8 mouse cellular contexts compared by ENCODE assay signal in genomic region chr7:141435129-141435855, GRCm38 (mm10). TPM values are rescaled to one million over a fixed set of nuclear protein-coding genes. Genes with fewer than 3 reads are reported as not detected.
DNase-seq lines count a peak whose midpoint lies in the region; ATAC-seq and TF ChIP-seq lines count a peak whose summit lies in the region.

No protein-coding gene starts in this region.

- H3K9ac ChIP-seq in liver, embryonic 14.5 days (replicated peaks) = peak overlapping the region; percentile 14

- WGBS in liver, embryonic 14.5 days (ENCODE audit: insufficient replicate concordance) = 3% methylated on average over 17 of the region's 17 CpGs

- no peaks in the 10 kb centered on the region for H3K27me3 ChIP-seq in liver, embryonic 14.5 days (ENCODE audit: control insufficient read depth, insufficient read depth, low read length)

- H3K4me1 ChIP-seq in liver, embryonic 14.5 days (replicated peaks; ENCODE audit: control insufficient read depth in 2 of 2, insufficient read depth in 2 of 2, low read length in 1 of 2) = peaks cover 8 to 24% of the 10 kb centered on the region in 2 experiments

- H3K4me3 ChIP-seq in liver, embryonic 14.5 days (ENCODE audit: insufficient read depth in 1 of 2, low read depth in 2 of 2, low read length in 2 of 2) = peak overlapping the region; percentile 34 to 39

- peak overlapping the region; percentile 86 for H3K4me2 ChIP-seq in liver, embryonic 14.5 days (ENCODE audit: low read depth)

- TF ChIP-seq CTCF in liver, embryonic 14.5 days (IDR thresholded peaks at IDR 0.05; ENCODE audit: low read depth) = no peak

- H3K27ac ChIP-seq in liver, embryonic 14.5 days = 0 out of 2 replicates have a peak overlapping the region, but pooled peaks have one; percentile 6

- H3K36me3 ChIP-seq in liver, embryonic 14.5 days (replicated peaks; ENCODE audit: control insufficient read depth, insufficient read depth, low read depth) = peaks cover 22% of the 10 kb centered on the region

- H3K9me3 ChIP-seq in liver, embryonic 14.5 days (ENCODE audit: control insufficient read depth, low read length) = no peaks in the 10 kb centered on the region

- ATAC-seq in inflammation-experienced regulatory T-cells, adult 6 months = peak; percentile 63
- peak; percentile 63 for ATAC-seq in liver, embryonic 14.5 days (ENCODE audit: insufficient read depth)

- no peak for TF ChIP-seq EP300 in liver, embryonic 14.5 days (IDR thresholded peaks at IDR 0.05; ENCODE audit: low read depth)

- peak; percentile 62 for DNase-seq in ovary, postnatal 36 days (ENCODE audit: low spot score)
- DNase-seq in ovary, postnatal 10 days (ENCODE audit: low spot score) = no peak
- DNase-seq in cerebellum, adult 8-10 months = peak; percentile 74
- DNase-seq in frontal cortex, postnatal 10 days (ENCODE audit: low spot score in 2 of 2) = peak; percentile 14 to 43
- peak; percentile 73 to 77 (median 76) for DNase-seq in liver, embryonic 14.5 days (ENCODE audit: low read depth in 3 of 3, low spot score in 3 of 3)
- peak; percentile 49 to 54 for DNase-seq in natural killer cell, adult 2 months (ENCODE audit: low spot score in 2 of 2)
- peak; percentile 66 for DNase-seq in thymus, postnatal 25 days

RNA-seq across cellular contexts. Expression of gene Slc25a22, which starts 2.4 kb away (rescaled TPM):
- 10 to 100 TPM; 31.4 to 50.6 (median 32.0) TPM for polyA plus RNA-seq in inflammation-experienced regulatory T-cells, adult 6 months (2017; shearing (Covaris generic))
- polyA plus RNA-seq in liver, embryonic 14.5 days (2012; rRNA removed) = 19.6 and 23.8 TPM in 2 replicates
- polyA plus RNA-seq in liver, embryonic 14.5 days (2014; fragmentation: Nextera tagmentation; extraction: Ambion mirVana) = 11.0 and 13.5 TPM in 2 replicates

RNA-seq across cellular contexts. Expression of gene Cend1, which starts 6.0 kb away (rescaled TPM):
- polyA plus RNA-seq in inflammation-experienced regulatory T-cells, adult 6 months (2017; shearing (Covaris generic)) = 1 to 10 TPM in 1 of 3 experiments, not detected in 2; 1.7 TPM
- 0.09 TPM in 1 of 2 replicates, not detected in the other for polyA plus RNA-seq in liver, embryonic 14.5 days (2012; rRNA removed)
- not detected in 2 replicates for polyA plus RNA-seq in liver, embryonic 14.5 days (2014; fragmentation: Nextera tagmentation; extraction: Ambion mirVana)

RNA-seq across cellular contexts. Expression of gene Pidd1, which starts 8.5 kb away (rescaled TPM):
- polyA plus RNA-seq in inflammation-experienced regulatory T-cells, adult 6 months (2017; shearing (Covaris generic)) = 10 to 100 TPM in 2 of 3 experiments, 1 to 10 TPM in 1; 5.8 to 11.5 (median 10.3) TPM
- 15.5 and 18.7 TPM in 2 replicates for polyA plus RNA-seq in liver, embryonic 14.5 days (2012; rRNA removed)
- polyA plus RNA-seq in liver, embryonic 14.5 days (2014; fragmentation: Nextera tagmentation; extraction: Ambion mirVana) = 6.1 and 9.4 TPM in 2 replicates

RNA-seq across cellular contexts. Expression of gene Rplp2, which starts 11.9 kb away (rescaled TPM):
- polyA plus RNA-seq in inflammation-experienced regulatory T-cells, adult 6 months (2017; shearing (Covaris generic)) = 1,000 to 10,000 TPM; 2,239 to 3,896 (median 3,389) TPM
- polyA plus RNA-seq in liver, embryonic 14.5 days (2012; rRNA removed) = 328 and 661 TPM in 2 replicates
- polyA plus RNA-seq in liver, embryonic 14.5 days (2014; fragmentation: Nextera tagmentation; extraction: Ambion mirVana) = 942 and 950 TPM in 2 replicates

RNA-seq across cellular contexts. Expression of gene Pnpla2, which starts 19.7 kb away (rescaled TPM):
- polyA plus RNA-seq in inflammation-experienced regulatory T-cells, adult 6 months (2017; shearing (Covaris generic)) = 10 to 100 TPM; 49.4 to 68.0 (median 63.9) TPM
- polyA plus RNA-seq in liver, embryonic 14.5 days (2012; rRNA removed) = 6.7 TPM in 2 replicates
- 9.0 and 9.4 TPM in 2 replicates for polyA plus RNA-seq in liver, embryonic 14.5 days (2014; fragmentation: Nextera tagmentation; extraction: Ambion mirVana)
